Mouse (Mus musculus): ENCODE results near the gene Optc. TPM values are rescaled to one million over a fixed set of nuclear protein-coding genes. Genes with fewer than 3 reads are reported as not detected.

Gene Optc
- not detected for polyA plus RNA-seq (2017; shearing (Covaris generic))

GRCm38 (mm10) chr1:133907949-133908658 is at the start of gene Optc:
TSS of gene Optc (minus strand) at chr1:133907999.

GRCm38 (mm10) chr1:133921304-133921751 is 13.5 kb upstream of the Optc start, which contains the start of gene Prelp:
TSS of gene Prelp (minus strand) at chr1:133921414.

Other genes starting within 250 kb of the Optc start
- gene Zbed6, start 247.1 kb downstream of the Optc start, polyA plus RNA-seq (2017; shearing (Covaris generic)) = not detected
- 2.9 TPM for gene Gm38394, start 246.7 kb downstream of the Optc start, polyA plus RNA-seq (2017; shearing (Covaris generic))
- 140 TPM for gene Lax1, start 217.9 kb downstream of the Optc start, polyA plus RNA-seq (2017; shearing (Covaris generic))
- 7.2 TPM for gene Atp2b4, start 107.0 kb downstream of the Optc start, polyA plus RNA-seq (2017; shearing (Covaris generic))
- gene Prelp, start 13.4 kb upstream of the Optc start, polyA plus RNA-seq (2017; shearing (Covaris generic)) = not detected
- gene Fmod, start 129.3 kb upstream of the Optc start, polyA plus RNA-seq (2017; shearing (Covaris generic)) = not detected
- gene Btg2, start 171.1 kb upstream of the Optc start, polyA plus RNA-seq (2017; shearing (Covaris generic)) = 283 TPM
- gene Chit1, start 203.2 kb upstream of the Optc start, polyA plus RNA-seq (2017; shearing (Covaris generic)) = not detected

Data from CD4-positive, CD25-positive, alpha-beta regulatory T cell, adult 9 weeks (primary cell).